Mouse (Mus musculus) liver, postnatal 0 days (tissue): ENCODE measurements around the gene Tmc4.

Experiments used
- CTCF ChIP-seq: sonication (generic); IDR thresholded peaks from 2 replicates; pipeline ENCODE4 v1.5.1; 2016; ENCODE audit warnings: antibody characterized with exemption, low read depth
- EP300 ChIP-seq: IDR thresholded peaks from 2 replicates; pipeline ENCODE4 v1.6.1; 2016; ENCODE audit warnings: antibody characterized with exemption, low read depth, mild to moderate bottlenecking

DNA sequence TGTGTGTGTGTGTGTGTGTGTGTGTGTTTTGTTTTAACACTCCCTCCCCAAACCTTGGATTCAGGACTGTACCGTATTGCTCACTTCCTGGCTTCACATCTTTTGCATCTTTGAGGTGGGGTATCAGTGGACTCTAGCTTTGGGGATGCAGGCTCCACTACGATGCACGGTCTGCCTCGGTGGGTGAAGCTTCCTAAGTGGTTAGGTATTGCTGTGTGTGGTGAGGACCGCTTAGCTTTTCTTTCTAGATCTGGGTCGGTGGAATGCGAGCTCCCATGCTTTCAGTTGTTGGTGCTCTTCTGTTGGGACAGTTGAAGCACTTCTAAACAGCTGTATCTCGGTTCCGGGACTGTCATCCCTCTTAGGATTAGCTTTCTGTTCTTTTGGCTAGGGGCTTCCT lies 31.2 kb downstream of the Tmc4 start:
- TF ChIP-seq EP300 = no peak
- no peak for TF ChIP-seq CTCF
